Mouse (Mus musculus): ENCODE results near the gene Nrsn2. TPM values are rescaled to one million over a fixed set of nuclear protein-coding genes. Genes with fewer than 3 reads are reported as not detected.

The Nrsn2 gene
- polyA plus RNA-seq (2015; fragmentation: Nextera tagmentation; extraction: Ambion mirVana) = 1.8 and 2.1 TPM in 2 replicates

GRCm38 (mm10) chr2:152376345-152376741, at the start of gene Nrsn2:
TSS of gene Nrsn2 (minus strand) at chr2:152376638.
- peak within 1 kb of the TSS; percentile 34 for H3K9ac ChIP-seq
- H3K27me3 ChIP-seq (replicated peaks) = 0 out of 2 replicates have a peak, but pooled peaks cover 11% of the 10 kb centered on the region
- WGBS = 2% methylated on average over 16 of the region's 16 CpGs
- H3K27ac ChIP-seq = no peak within 1 kb of the TSS
- H3K4me2 ChIP-seq (replicated peaks) = peak within 1 kb of the TSS; percentile 52
- H3K36me3 ChIP-seq = no peaks in the 10 kb centered on the region
- ATAC-seq = peak; percentile 62; the same call in 1 of the 2 replicates
- H3K4me1 ChIP-seq (replicated peaks) = peaks cover 11% of the 10 kb centered on the region; the same call in 1 of the 2 replicates
- no peak within 1 kb of the TSS for H3K4me3 ChIP-seq (replicated peaks)
- H3K9me3 ChIP-seq = no peaks in the 10 kb centered on the region

GRCm38 (mm10) chr2:152415786-152416185, 39.3 kb upstream of the Nrsn2 start:
- ATAC-seq = no peak
- WGBS = 93% methylated on average over 3 of the region's 3 CpGs
- no peak overlapping the region for H3K9ac ChIP-seq

GRCm38 (mm10) chr2:152415287-152415686, 38.8 kb upstream of the Nrsn2 start, which contains the start of gene 6820408C15Rik:
TSS of gene 6820408C15Rik (plus strand) at chr2:152415587.
- H3K27me3 ChIP-seq (replicated peaks) = no peaks in the 10 kb centered on the region
- 21% methylated on average over 4 of the region's 4 CpGs for whole genome bisulfite sequencing
- peak within 1 kb of the TSS; percentile 99 for H3K9ac ChIP-seq
- H3K4me1 ChIP-seq (replicated peaks) = peaks cover 15% of the 10 kb centered on the region
- H3K9me3 ChIP-seq = no peaks in the 10 kb centered on the region
- peak within 1 kb of the TSS; percentile 96 for H3K27ac ChIP-seq
- H3K4me3 ChIP-seq (replicated peaks) = peak within 1 kb of the TSS; percentile 83
- ATAC-seq = peak; percentile 4; the same call in 1 of the 2 replicates
- H3K36me3 ChIP-seq = no peaks in the 10 kb centered on the region
- peak within 1 kb of the TSS; percentile 79 for H3K4me2 ChIP-seq (replicated peaks)

More at GRCm38 (mm10) chr2:152415786-152416185, 39.3 kb upstream of the Nrsn2 start:
- Histone ChIP-seq H3K36me3 (no peaks in the 10 kb centered on the region), H3K4me3 (replicated peaks) (no peak overlapping the region), H3K9me3 (no peaks in the 10 kb centered on the region), H3K4me1 (replicated peaks) (peaks cover 12% of the 10 kb centered on the region), H3K27me3 (replicated peaks) (no peaks in the 10 kb centered on the region), H3K4me2 (replicated peaks) (peak overlapping the region; percentile 79), H3K27ac (peak overlapping the region; percentile 96)

- Histone ChIP-seq H3K9ac (peak within 1 kb of the TSS; percentile 99), H3K4me2 (replicated peaks) (peak within 1 kb of the TSS; percentile 79), H3K4me1 (replicated peaks) (peaks cover 21% of the 10 kb centered on the region), H3K27ac (peak within 1 kb of the TSS; percentile 96), H3K9me3 (no peaks in the 10 kb centered on the region), H3K4me3 (replicated peaks) (peak within 1 kb of the TSS; percentile 83), H3K36me3 (no peaks in the 10 kb centered on the region), H3K27me3 (replicated peaks) (no peaks in the 10 kb centered on the region)
- WGBS = under 1% methylated on average over 65 of the region's 65 CpGs
- ATAC-seq = peak; percentile 80
Observed at GRCm38 (mm10) chr2:152414591-152415165, 38.2 kb upstream of the Nrsn2 start, which contains the start of gene Zcchc3. TSS of gene Zcchc3 (minus strand) at chr2:152415027.

GRCm38 (mm10) chr2:152413765-152414584, 37.5 kb upstream of the Nrsn2 start:
- H3K9me3 ChIP-seq = no peaks in the 10 kb centered on the region

GRCm38 (mm10) chr2:152413158-152413764, 36.8 kb upstream of the Nrsn2 start:
- ATAC-seq = no peak
- Histone ChIP-seq H3K9ac (peak overlapping the region; percentile 99), H3K4me2 (replicated peaks) (peak overlapping the region; percentile 79), H3K36me3 (no peaks in the 10 kb centered on the region), H3K9me3 (no peaks in the 10 kb centered on the region), H3K4me1 (replicated peaks) (peaks cover 22% of the 10 kb centered on the region), H3K4me3 (replicated peaks) (peak overlapping the region; percentile 83), H3K27me3 (replicated peaks) (no peaks in the 10 kb centered on the region), H3K27ac (peak overlapping the region; percentile 96)
- 2% methylated on average over 21 of the region's 21 CpGs for WGBS

More at GRCm38 (mm10) chr2:152413765-152414584, 37.5 kb upstream of the Nrsn2 start:
- Histone ChIP-seq H3K4me2 (replicated peaks) (peak overlapping the region; percentile 79), H3K27ac (peak overlapping the region; percentile 96), H3K4me3 (replicated peaks) (peak overlapping the region; percentile 83), H3K9ac (peak overlapping the region; percentile 99), H3K4me1 (replicated peaks) (peaks cover 22% of the 10 kb centered on the region), H3K27me3 (replicated peaks) (no peaks in the 10 kb centered on the region), H3K36me3 (no peaks in the 10 kb centered on the region)
- under 1% methylated on average over 86 of the region's 86 CpGs for WGBS
- peak; percentile 11 for ATAC-seq

GRCm38 (mm10) chr2:152412526-152413157, 36.2 kb upstream of the Nrsn2 start:
- Histone ChIP-seq H3K4me3 (replicated peaks) (peak overlapping the region; percentile 83), H3K27ac (peak overlapping the region; percentile 96), H3K9me3 (no peaks in the 10 kb centered on the region), H3K4me1 (replicated peaks) (peaks cover 22% of the 10 kb centered on the region), H3K27me3 (replicated peaks) (no peaks in the 10 kb centered on the region), H3K9ac (peak overlapping the region; percentile 99), H3K4me2 (replicated peaks) (peak overlapping the region; percentile 79), H3K36me3 (no peaks in the 10 kb centered on the region)
- 4% methylated on average over 15 of the region's 15 CpGs for WGBS
- ATAC-seq = no peak

GRCm38 (mm10) chr2:152411471-152411870, 35.0 kb upstream of the Nrsn2 start:
- H3K4me3 ChIP-seq (replicated peaks) = peak overlapping the region; percentile 19
- no peaks in the 10 kb centered on the region for H3K9me3 ChIP-seq
- no peak for ATAC-seq
- peak overlapping the region; percentile 79 for H3K4me2 ChIP-seq (replicated peaks)
- WGBS = 11% methylated on average over 7 of the region's 7 CpGs
- H3K27me3 ChIP-seq (replicated peaks) = no peaks in the 10 kb centered on the region
- H3K4me1 ChIP-seq (replicated peaks) = peaks cover 24% of the 10 kb centered on the region
- peak overlapping the region; percentile 95 for H3K27ac ChIP-seq
- H3K9ac ChIP-seq = peak overlapping the region; percentile 29
- H3K36me3 ChIP-seq = no peaks in the 10 kb centered on the region

- Histone ChIP-seq H3K9ac (peak overlapping the region; percentile 29), H3K4me1 (replicated peaks) (peaks cover 27% of the 10 kb centered on the region), H3K9me3 (no peaks in the 10 kb centered on the region), H3K27ac (peak overlapping the region; percentile 95), H3K4me3 (replicated peaks) (peak overlapping the region; percentile 19), H3K27me3 (replicated peaks) (no peaks in the 10 kb centered on the region), H3K4me2 (replicated peaks) (peak overlapping the region; percentile 79), H3K36me3 (no peaks in the 10 kb centered on the region)
- ATAC-seq = peak; percentile 67
- 6% methylated on average over 15 of the region's 15 CpGs for WGBS
Observed at GRCm38 (mm10) chr2:152410971-152411371, 34.5 kb upstream of the Nrsn2 start.

GRCm38 (mm10) chr2:152409781-152410180, 33.3 kb upstream of the Nrsn2 start:
- Histone ChIP-seq H3K27me3 (replicated peaks) (no peaks in the 10 kb centered on the region), H3K9me3 (no peaks in the 10 kb centered on the region), H3K4me3 (replicated peaks) (no peak overlapping the region), H3K9ac (no peak overlapping the region), H3K4me2 (replicated peaks) (no peak overlapping the region), H3K4me1 (replicated peaks) (peaks cover 25% of the 10 kb centered on the region), H3K36me3 (no peaks in the 10 kb centered on the region), H3K27ac (peak overlapping the region; percentile 95)
- no peak for ATAC-seq
- WGBS = 66% methylated on average over 6 of the region's 6 CpGs

- H3K9me3 ChIP-seq = no peaks in the 10 kb centered on the region
- no peaks in the 10 kb centered on the region for H3K27me3 ChIP-seq (replicated peaks)
- H3K4me3 ChIP-seq (replicated peaks) = peak overlapping the region; percentile 32
- H3K4me1 ChIP-seq (replicated peaks) = peaks cover 19% of the 10 kb centered on the region
- peak overlapping the region; percentile 64 for H3K4me2 ChIP-seq (replicated peaks)
- peak overlapping the region; percentile 23 for H3K9ac ChIP-seq
- ATAC-seq = peak; percentile 98
- peak overlapping the region; percentile 42 for H3K27ac ChIP-seq
- WGBS = under 1% methylated on average over 19 of the region's 19 CpGs
- H3K36me3 ChIP-seq = no peaks in the 10 kb centered on the region
Observed at GRCm38 (mm10) chr2:152406126-152406525, 29.7 kb upstream of the Nrsn2 start.
